Mouse (Mus musculus) cerebellum, adult 2 months (tissue): ENCODE measurements at regions not wholly inside any gene's neighbourhood (a gene's known extent, or its start where the extent isn't known, plus 50 kb on each side); places are given as distances from the start of the nearest gene placed in this dataset.

Source experiments
- DNase-seq, 2 experiments: peaks; one replicate each; pipeline ENCODE4 v3.0.0; 2021
- H3K27ac ChIP-seq: fragments of 200-500 bp; 2 replicates; pipeline ENCODE4 v1.5.1; 2012; ENCODE audit warnings: low read length, control low read depth, inconsistent platforms; ENCODE audit not compliant: insufficient read depth
- H3K27me3 ChIP-seq: fragments of 200-500 bp; 2 replicates; pipeline ENCODE4 v1.6.1; 2012; ENCODE audit warnings: inconsistent platforms, mild to moderate bottlenecking, low read length, moderate library complexity; ENCODE audit not compliant: control insufficient read depth, insufficient read depth
- H3K4me1 ChIP-seq: fragments of 200-500 bp; 2 replicates; pipeline ENCODE4 v1.6.1; 2011; ENCODE audit warnings: low read length; ENCODE audit not compliant: control insufficient read depth, insufficient read depth
- H3K4me3 ChIP-seq: fragments of 200-500 bp; replicated peaks from 2 replicates; pipeline ENCODE3; 2011; ENCODE audit warnings: mild to moderate bottlenecking, low read depth, low read length, control low read depth; ENCODE audit not compliant: insufficient read depth
- CTCF ChIP-seq: fragments of 200-500 bp; IDR thresholded peaks from 2 replicates; pipeline ENCODE4 v1.5.1; 2011; ENCODE audit warnings: low read depth, mild to moderate bottlenecking, control low read depth, low read length, moderate library complexity, borderline replicate concordance; ENCODE audit not compliant: insufficient read depth
- POLR2A ChIP-seq: fragments of 200-500 bp; IDR thresholded peaks from 2 replicates; pipeline ENCODE4 v1.6.1; 2011; ENCODE audit warnings: low read length, control low read depth, borderline replicate concordance; ENCODE audit not compliant: insufficient read depth
- WGBS: fragments of 180-500 bp; shearing (Covaris S2); methylation state at CpG from one replicate; pipeline ENCODE4 v1.1.7; 2018; 5-methylcytosine and 5-hydroxymethylcytosine counted together

GRCm38 (mm10) chr7:137935896-137936295 is 461.6 kb downstream of the Tcerg1l start:
- TF ChIP-seq POLR2A (no peak), CTCF (no peak)
- Histone ChIP-seq H3K27ac (no peak overlapping the region), H3K4me1 (peaks cover 2% of the 10 kb centered on the region; the same call in 1 of the 2 replicates), H3K4me3 (no peak overlapping the region), H3K27me3 (no peaks in the 10 kb centered on the region)
- DNase-seq: peak in 1 of 2 experiments; percentile 13
- WGBS: 9% methylated on average over 3 of the region's 3 CpGs

- 73% methylated on average over 8 of the region's 8 CpGs for WGBS
- no peak overlapping the region for H3K27ac ChIP-seq
- peaks cover 2% of the 10 kb centered on the region; the same call in 1 of the 2 replicates for H3K4me1 ChIP-seq
- H3K27me3 ChIP-seq: no peaks in the 10 kb centered on the region
- no peak for TF ChIP-seq CTCF
- TF ChIP-seq POLR2A: no peak
- DNase-seq: no peak
- H3K4me3 ChIP-seq: no peak overlapping the region
Measured at GRCm38 (mm10) chr7:137939116-137939515, 458.4 kb downstream of the Tcerg1l start.

GRCm38 (mm10) chr7:137940084-137940483 is 457.4 kb downstream of the Tcerg1l start:
- 90% methylated on average over 5 of the region's 5 CpGs for WGBS
- H3K4me1 ChIP-seq: peaks cover 2% of the 10 kb centered on the region; the same call in 1 of the 2 replicates
- no peak overlapping the region for H3K4me3 ChIP-seq
- DNase-seq: no peak
- H3K27ac ChIP-seq: no peak overlapping the region
- H3K27me3 ChIP-seq: no peaks in the 10 kb centered on the region
- TF ChIP-seq CTCF (no peak), POLR2A (no peak)

- H3K27ac ChIP-seq: no peak overlapping the region
- WGBS: 92% methylated on average over 2 of the region's 2 CpGs
- TF ChIP-seq CTCF (no peak), POLR2A (no peak)
- no peak for DNase-seq
- no peaks in the 10 kb centered on the region for H3K27me3 ChIP-seq
- H3K4me3 ChIP-seq: no peak overlapping the region
- no peaks in the 10 kb centered on the region for H3K4me1 ChIP-seq
Measured at GRCm38 (mm10) chr7:137944991-137945390, 452.5 kb downstream of the Tcerg1l start.

GRCm38 (mm10) chr7:137947424-137947823 is 450.1 kb downstream of the Tcerg1l start:
- TF ChIP-seq CTCF (no peak), POLR2A (no peak)
- 31% methylated on average over 5 of the region's 5 CpGs for WGBS
- Histone ChIP-seq H3K27ac (no peak overlapping the region), H3K4me1 (no peaks in the 10 kb centered on the region), H3K27me3 (no peaks in the 10 kb centered on the region), H3K4me3 (no peak overlapping the region)
- DNase-seq: no peak

GRCm38 (mm10) chr7:137957354-137957753 is 440.2 kb downstream of the Tcerg1l start:
- H3K4me3 ChIP-seq: no peak overlapping the region
- no peak for TF ChIP-seq POLR2A
- TF ChIP-seq CTCF: no peak
- 84% methylated on average over 5 of the region's 5 CpGs for WGBS
- H3K27me3 ChIP-seq: no peaks in the 10 kb centered on the region
- no peak for DNase-seq
- no peak overlapping the region for H3K27ac ChIP-seq
- no peaks in the 10 kb centered on the region; the same call in 1 of the 2 replicates for H3K4me1 ChIP-seq

- H3K27ac ChIP-seq: no peak overlapping the region
- H3K27me3 ChIP-seq: no peaks in the 10 kb centered on the region
- DNase-seq: no peak
- no peak overlapping the region for H3K4me3 ChIP-seq
- H3K4me1 ChIP-seq: peaks cover 2% of the 10 kb centered on the region
- no peak for TF ChIP-seq CTCF
- no peak for TF ChIP-seq POLR2A
- WGBS: 59% methylated on average over 5 of the region's 5 CpGs
Measured at GRCm38 (mm10) chr7:137957848-137958247, 439.7 kb downstream of the Tcerg1l start.

- peaks cover 18% of the 10 kb centered on the region for H3K4me1 ChIP-seq
- H3K27me3 ChIP-seq: no peaks in the 10 kb centered on the region
- WGBS: 28% methylated on average over 3 of the region's 3 CpGs
- DNase-seq: peak; percentile 41 to 61
- H3K4me3 ChIP-seq: no peak overlapping the region
- H3K27ac ChIP-seq: peak overlapping the region; percentile 28; the same call in 1 of the 2 replicates
- TF ChIP-seq CTCF (no peak), POLR2A (no peak)
Measured at GRCm38 (mm10) chr7:137963470-137964095, 433.9 kb downstream of the Tcerg1l start.

GRCm38 (mm10) chr7:137974705-137975104 is 422.8 kb downstream of the Tcerg1l start:
- TF ChIP-seq CTCF: no peak
- TF ChIP-seq POLR2A: no peak
- Histone ChIP-seq H3K4me1 (no peaks in the 10 kb centered on the region), H3K27me3 (no peaks in the 10 kb centered on the region), H3K4me3 (no peak overlapping the region), H3K27ac (no peak overlapping the region)
- WGBS: 97% methylated on average over 5 of the region's 5 CpGs
- DNase-seq: no peak
